Mouse (Mus musculus) embryo, embryonic 11 days (tissue): ENCODE results near the gene Rgs8.

Experiments used
- DNase-seq: peaks from one replicate; pipeline ENCODE4 v3.0.0-alpha.2; 2015

The Rgs8 gene

GRCm38 (mm10) chr1:153677635-153678034 is 24.8 kb downstream of the Rgs8 start:
- DNase-seq = no peak

- no peak for DNase-seq
These were observed 26.3 kb downstream of the Rgs8 start for GRCm38 (mm10) chr1:153679147-153679546.

DNA sequence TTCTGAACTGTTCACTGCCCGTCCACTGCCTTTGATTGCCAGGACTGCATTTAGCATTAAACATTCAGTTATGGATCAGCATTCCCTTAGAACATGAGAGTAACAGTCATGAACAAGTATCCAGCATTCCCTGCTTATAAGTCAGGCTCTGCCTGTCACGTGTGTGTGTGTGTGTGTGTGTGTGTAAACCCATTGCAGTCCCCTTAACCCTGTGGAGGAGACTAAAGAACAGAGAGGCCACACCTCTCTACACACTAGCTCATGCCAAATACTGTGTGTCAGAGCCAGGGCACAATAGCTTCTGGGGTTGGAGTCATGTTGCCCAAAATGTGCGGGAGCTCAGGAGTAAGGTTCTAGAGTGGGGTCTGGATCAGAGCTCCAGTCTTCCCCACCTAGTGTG is 26.8 kb downstream of the Rgs8 start:
- no peak for DNase-seq

DNA sequence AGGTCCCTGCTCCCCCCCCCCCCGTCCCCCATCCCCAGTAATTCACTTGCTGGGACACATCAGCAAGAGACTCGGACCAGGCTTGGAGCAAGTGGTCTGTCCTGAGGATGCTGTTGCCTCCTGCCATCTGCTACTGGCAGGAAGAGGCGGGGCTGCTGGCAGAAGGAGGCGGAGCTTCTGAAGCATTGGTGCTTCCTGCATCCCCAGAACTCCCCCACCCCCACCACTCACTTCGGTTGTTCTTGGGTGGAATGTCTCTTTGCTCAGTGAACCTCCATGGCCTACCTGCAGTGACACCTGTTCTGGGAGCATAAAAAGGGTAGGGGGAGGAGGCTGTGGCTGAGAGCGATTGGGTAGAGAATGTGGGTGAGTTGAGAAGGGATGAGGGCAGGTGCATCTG is 27.5 kb downstream of the Rgs8 start:
- no peak for DNase-seq

DNA sequence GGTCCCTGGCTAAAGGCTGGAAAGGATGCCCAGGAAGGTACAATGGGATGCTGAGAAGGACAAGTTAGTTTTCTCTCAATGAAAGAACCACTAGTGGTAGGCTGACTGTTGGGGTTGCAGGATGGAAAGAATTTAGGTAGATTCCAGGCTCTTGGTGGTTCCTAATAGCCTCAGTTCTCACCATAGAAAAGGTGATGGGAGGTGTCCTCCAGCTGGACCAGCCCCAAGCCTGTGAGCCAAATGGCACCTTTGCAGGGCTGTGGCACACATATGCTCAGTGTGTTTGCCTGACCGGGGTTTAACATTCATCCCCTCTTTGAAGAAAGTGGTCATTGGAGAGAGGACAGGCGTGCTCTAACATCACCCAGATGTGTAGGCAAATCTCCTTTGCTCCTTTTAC is 28.2 kb downstream of the Rgs8 start:
- DNase-seq = no peak

- no peak for DNase-seq
These were observed 30.4 kb downstream of the Rgs8 start for GRCm38 (mm10) chr1:153683190-153683589.

DNA sequence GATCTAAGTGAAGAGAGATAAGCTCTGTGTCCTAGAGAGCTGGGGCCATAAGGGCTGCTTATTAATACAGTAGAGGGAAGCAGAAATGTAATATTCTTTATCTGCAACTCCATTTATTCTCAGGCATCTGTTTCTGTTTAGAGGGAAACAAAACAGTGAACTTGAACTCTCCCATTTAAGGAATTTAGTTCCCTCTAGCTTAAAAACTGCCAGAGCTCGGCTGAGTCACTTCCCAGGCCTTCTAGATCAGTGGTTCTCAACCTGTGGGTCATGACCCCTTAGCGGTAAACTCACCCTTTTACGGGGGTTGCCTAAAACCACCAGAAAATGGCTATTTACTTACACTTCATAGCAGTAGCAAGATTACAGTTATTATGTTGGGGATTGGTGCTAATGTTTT is 32.8 kb downstream of the Rgs8 start:
- no peak for DNase-seq

DNA sequence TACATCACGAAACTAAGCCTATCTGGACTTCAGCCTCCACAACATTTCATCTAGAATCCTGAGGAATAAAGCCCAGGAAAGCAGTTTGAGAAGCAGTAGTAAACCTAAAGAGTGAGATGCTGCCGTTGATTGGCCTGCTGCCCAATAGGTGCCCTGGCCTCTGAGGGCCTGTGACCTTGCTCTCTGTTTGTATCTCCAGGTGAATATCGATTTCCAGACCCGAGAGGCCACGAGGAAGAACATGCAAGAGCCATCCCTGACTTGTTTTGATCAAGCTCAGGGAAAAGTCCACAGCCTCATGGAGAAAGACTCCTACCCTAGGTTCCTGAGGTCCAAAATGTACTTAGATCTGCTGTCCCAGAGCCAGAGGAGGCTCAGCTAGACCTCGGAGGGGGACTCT is 39.7 kb downstream of the Rgs8 start:
- no peak for DNase-seq

DNA sequence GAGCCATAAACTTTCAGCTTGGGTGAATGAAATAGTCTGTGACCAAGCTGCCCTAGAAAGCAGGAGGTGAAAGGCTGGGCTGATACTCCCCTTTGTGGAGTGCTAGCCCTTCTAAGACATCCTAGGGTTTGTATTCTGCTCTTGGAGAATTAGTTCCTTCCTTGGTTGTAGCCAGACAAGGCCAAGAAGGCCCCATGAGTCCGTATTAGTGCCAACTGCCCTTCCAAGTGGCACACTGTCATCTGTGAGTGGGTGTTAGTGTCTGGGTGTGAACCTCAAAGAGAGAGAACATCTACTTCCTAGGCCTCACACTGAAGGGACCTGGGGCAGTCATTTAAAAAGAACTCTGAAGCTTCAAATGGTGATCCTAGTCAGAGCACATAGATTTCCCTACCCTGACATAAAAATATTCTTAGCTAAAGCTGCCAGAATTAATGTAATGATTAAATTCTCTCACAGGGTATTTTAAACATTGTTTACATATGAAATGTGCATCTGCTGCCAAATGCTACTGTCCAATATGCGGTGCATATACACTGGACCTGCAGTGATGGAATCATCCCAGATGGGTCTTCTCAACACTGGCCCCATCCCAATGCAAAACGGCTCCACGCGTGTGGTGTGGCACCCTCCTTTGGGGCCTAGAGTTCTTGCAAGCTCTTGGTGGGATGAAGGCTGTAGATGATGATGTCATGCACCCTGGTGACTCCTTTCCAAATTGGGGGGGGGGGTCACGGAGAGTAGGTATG is 41.7 kb downstream of the Rgs8 start:
- DNase-seq = no peak

- no peak for DNase-seq
These were observed 42.6 kb downstream of the Rgs8 start for GRCm38 (mm10) chr1:153695398-153695797.

- no peak for DNase-seq
These were observed 43.3 kb downstream of the Rgs8 start for GRCm38 (mm10) chr1:153696093-153696492.

GRCm38 (mm10) chr1:153696541-153696940 is 43.7 kb downstream of the Rgs8 start:
- no peak for DNase-seq

- no peak for DNase-seq
These were observed 44.9 kb downstream of the Rgs8 start for GRCm38 (mm10) chr1:153697581-153698251.

DNA sequence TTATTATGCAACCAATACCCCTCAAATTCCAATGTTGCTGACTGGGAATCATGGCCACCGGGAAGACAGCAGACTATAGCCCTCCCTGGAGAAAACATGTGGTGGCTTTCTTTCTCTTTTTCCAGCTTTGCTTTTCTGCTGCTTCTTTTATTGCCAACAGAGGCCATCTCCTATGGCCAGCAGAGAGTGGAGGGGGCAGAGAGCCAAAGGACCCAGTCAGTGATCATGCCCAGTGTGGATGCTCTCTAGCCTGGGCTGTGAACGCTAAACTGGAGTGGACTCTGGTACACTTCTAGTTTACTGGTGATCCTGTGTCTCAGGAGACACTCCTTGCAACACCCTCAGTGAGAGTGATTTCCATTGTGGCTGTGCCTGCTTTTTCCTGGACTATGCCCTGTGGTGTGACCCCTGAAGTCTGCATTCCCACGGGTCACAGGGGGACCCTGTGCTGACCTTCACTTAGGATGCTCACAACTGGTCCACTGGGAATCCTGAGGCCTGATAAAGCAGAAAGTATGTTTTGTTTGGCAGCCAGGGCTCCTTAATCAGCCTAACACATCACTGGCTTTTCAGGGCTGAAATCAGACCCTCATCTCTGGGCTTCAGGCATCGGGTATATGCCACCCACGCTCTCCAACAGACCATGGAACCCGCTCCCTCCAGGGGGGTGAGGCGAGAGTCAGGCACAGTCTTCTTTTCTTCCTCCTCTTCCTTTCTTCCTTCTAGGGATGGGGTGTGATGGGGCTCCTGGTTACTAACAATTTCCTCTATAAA is 45.7 kb downstream of the Rgs8 start:
- no peak for DNase-seq

DNA sequence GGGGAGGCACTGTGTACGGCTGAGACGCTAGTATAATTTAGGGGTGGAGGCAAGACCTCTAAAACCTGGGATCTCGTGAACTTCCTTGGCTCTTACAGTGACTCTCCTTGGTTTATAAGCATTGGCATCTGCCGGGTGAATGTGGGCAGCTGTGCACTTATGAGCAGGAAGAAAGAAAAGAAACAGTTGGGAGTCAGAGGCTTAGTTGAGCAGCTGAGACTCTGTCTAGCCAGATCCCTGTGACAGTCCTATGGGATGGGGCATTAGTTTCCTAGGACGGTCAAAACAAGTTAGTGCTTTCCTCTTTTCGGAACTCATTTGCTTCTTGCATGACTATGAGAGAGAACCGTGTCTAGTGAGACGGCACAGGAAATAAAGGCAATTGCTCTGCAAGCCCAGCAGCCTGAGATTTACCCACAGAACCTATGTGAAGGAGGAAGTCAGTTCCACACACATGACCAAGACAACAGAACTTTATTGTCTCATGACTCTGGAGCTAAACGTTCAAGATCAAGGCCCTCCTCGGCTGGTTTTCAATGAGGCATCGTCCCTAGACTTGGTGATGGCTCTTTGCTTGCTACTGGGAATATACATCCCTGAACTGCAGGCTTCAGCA is 47.7 kb downstream of the Rgs8 start:
- no peak for DNase-seq

GRCm38 (mm10) chr1:153701461-153701860 is 48.6 kb downstream of the Rgs8 start:
- no peak for DNase-seq

- no peak for DNase-seq
These were observed 49.5 kb downstream of the Rgs8 start for GRCm38 (mm10) chr1:153702166-153702852.

GRCm38 (mm10) chr1:153702853-153703410 is 50.1 kb downstream of the Rgs8 start:
- no peak for DNase-seq

DNA sequence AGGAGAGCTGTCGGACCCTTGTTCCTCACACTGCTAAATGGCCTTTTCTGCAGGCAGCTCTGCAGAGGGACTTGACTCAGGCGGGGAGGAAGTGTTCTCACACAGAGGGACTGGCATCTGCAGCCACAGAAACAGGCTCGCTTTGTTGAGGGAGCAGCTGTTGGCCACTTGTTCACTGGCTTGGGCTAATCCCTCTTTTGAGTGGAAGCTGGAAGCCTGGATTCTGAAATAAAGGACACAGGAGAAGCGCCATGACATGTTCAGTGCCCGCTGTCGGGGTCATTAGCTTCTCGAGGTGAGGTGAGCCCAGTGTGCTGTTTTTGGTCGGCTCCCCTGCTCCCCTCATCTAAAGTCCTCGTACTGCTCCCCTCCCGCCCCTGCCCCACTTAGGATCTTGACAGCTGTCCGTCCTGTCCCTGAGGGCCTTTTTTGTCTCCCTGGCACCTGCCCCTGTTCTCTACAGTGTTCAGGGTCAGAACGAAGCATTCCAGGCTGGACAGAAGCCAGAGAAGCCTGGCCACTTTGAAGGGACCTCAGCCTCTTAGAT is 50.7 kb downstream of the Rgs8 start:
- DNase-seq = peak; percentile 72

GRCm38 (mm10) chr1:153704174-153704573 is 51.3 kb downstream of the Rgs8 start:
- DNase-seq = peak; percentile 42

- DNase-seq = peak; percentile 45
These were observed 52.2 kb downstream of the Rgs8 start for GRCm38 (mm10) chr1:153704996-153705395.

DNA sequence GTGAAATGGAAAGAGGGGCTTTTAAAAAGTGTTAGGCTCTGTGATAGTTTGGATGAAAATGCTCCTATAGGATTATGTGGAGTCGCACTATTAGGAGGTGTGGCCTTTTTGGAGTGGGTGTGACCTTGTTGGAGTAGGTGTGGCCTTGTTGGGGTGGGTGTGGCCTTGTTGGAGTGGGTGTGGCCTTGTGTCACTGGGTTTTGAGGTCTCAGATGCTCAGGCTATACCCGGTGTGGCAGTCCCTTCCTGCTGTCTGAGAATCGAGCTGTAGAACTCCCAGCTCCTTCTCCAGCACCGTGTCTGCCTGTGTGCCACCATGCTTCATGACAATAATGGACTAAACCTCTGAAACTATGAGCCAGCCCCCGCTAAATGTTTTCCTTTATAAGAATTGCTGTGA is 55.8 kb downstream of the Rgs8 start:
- DNase-seq = no peak
